Mouse (Mus musculus): ENCODE data around the gene Gm20388.

DNA sequence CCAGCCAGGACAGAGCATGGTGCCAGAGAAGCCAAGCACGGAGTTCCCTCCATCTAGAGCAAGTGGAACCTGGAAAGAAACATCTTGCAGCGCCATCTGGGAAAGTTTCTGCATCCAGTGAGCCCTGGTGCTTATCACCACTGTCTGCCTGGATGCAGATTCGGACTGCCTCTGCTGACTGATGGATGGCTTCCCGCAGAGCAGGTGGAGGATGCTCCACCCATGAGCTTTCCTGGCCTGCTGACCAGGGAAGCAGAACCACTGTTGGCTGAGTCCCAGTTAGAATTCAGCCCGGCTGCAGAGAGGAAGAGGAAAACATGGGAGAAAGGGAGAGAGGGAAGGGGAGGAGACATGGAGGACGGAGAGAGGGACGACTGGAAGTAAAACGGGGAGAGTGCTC lies 777.1 kb downstream of the Gm20388 start:
- TF ChIP-seq POLR2A (IDR thresholded peaks at IDR 0.05; ENCODE audit: borderline replicate concordance, control insufficient read depth, low read depth, low read length) (no peak), CTCF (IDR thresholded peaks at IDR 0.05; ENCODE audit: control insufficient read depth, insufficient read depth, low read length) (no peak)

Data from bone marrow, adult 2 months (tissue).